Mouse (Mus musculus): ENCODE data around the gene Fbxl3.

GRCm38 (mm10) chr14:103085840-103086533 is 13.4 kb downstream of the Fbxl3 start:
- TF ChIP-seq POLR2A (IDR thresholded peaks at IDR 0.05; ENCODE audit: low read depth, low read length) (no peak), CTCF (IDR thresholded peaks at IDR 0.05; ENCODE audit: extremely low read depth, insufficient read length, insufficient replicate concordance, low read depth, low read length) (no peak)
